Mouse (Mus musculus) liver, adult 2 months (tissue): ENCODE measurements around the gene Unc45a. TPM values are rescaled to one million over a fixed set of nuclear protein-coding genes. Genes with fewer than 3 reads are reported as not detected.

Experiments
- DNase-seq: peaks from one replicate; pipeline ENCODE4 v3.0.0-alpha.2; 2011; ENCODE audit warnings: low read depth, low spot score; ENCODE audit errors: extremely low read depth
- H3K27ac ChIP-seq: fragments of 200-500 bp; replicated peaks from 2 replicates; pipeline ENCODE4 v1.5.1; 2012; ENCODE audit warnings: low read depth, mild to moderate bottlenecking, control low read depth, inconsistent platforms, low read length; ENCODE audit not compliant: insufficient read depth
- H3K27me3 ChIP-seq: fragments of 200-500 bp; 2 replicates; pipeline ENCODE4 v1.6.1; 2012; ENCODE audit warnings: mild to moderate bottlenecking, moderate library complexity, low read length, inconsistent platforms; ENCODE audit not compliant: control insufficient read depth, insufficient read depth
- H3K36me3 ChIP-seq: fragments of 200-500 bp; 2 replicates; pipeline ENCODE4 v1.6.1; 2012; ENCODE audit warnings: low read length, inconsistent platforms; ENCODE audit not compliant: control insufficient read depth, insufficient read depth
- H3K4me1 ChIP-seq: fragments of 200-500 bp; 2 replicates; pipeline ENCODE4 v1.6.1; 2011; ENCODE audit warnings: low read length; ENCODE audit not compliant: control insufficient read depth, insufficient read depth
- H3K4me3 ChIP-seq: fragments of 200-500 bp; 2 replicates; pipeline ENCODE4 v1.5.1; 2011; ENCODE audit warnings: low read depth, mild to moderate bottlenecking, control low read depth, low read length, moderate library complexity; ENCODE audit not compliant: insufficient read depth
- H3K79me2 ChIP-seq: fragments of 200-500 bp; 2 replicates; pipeline ENCODE4 v1.6.1; 2012; ENCODE audit warnings: inconsistent platforms, mild to moderate bottlenecking, low read length, moderate library complexity; ENCODE audit not compliant: control insufficient read depth, insufficient read depth
- H3K9ac ChIP-seq: fragments of 200-500 bp; 2 replicates; pipeline ENCODE4 v1.6.1; 2012; ENCODE audit warnings: low read depth, mild to moderate bottlenecking, control low read depth, inconsistent platforms, low read length
- CTCF ChIP-seq: fragments of 200-500 bp; IDR thresholded peaks from 2 replicates; pipeline ENCODE4 v1.5.1; 2011; ENCODE audit warnings: low read depth, low read length, control low read depth
- POLR2A ChIP-seq: fragments of 200-500 bp; IDR thresholded peaks from 2 replicates; pipeline ENCODE4 v1.6.1; 2011; ENCODE audit warnings: low read length, control low read depth; ENCODE audit not compliant: insufficient read depth; ENCODE audit errors: extremely low read depth
- WGBS: fragments of 180-500 bp; shearing (Covaris S2); methylation state at CpG from one replicate; pipeline ENCODE4 v1.1.7; 2018; 5-methylcytosine and 5-hydroxymethylcytosine counted together
- polyA plus RNA-seq: library from polyadenylated mRNA; depleted of rRNA; stranded (reverse); fragments of >200 nt; gene quantifications from 2 replicates; pipeline ENCODE4 v1.2.3, GENCODE M21; 2012
- total RNA-seq: library from RNA; depleted of rRNA; stranded (reverse); fragments of >200 nt; gene quantifications from 2 replicates; pipeline ENCODE4 v1.2.3, GENCODE M21; 2014

Gene Unc45a
- total and polyA plus RNA-seq, 2 experiments: 8.6 to 21.5 TPM

DNA sequence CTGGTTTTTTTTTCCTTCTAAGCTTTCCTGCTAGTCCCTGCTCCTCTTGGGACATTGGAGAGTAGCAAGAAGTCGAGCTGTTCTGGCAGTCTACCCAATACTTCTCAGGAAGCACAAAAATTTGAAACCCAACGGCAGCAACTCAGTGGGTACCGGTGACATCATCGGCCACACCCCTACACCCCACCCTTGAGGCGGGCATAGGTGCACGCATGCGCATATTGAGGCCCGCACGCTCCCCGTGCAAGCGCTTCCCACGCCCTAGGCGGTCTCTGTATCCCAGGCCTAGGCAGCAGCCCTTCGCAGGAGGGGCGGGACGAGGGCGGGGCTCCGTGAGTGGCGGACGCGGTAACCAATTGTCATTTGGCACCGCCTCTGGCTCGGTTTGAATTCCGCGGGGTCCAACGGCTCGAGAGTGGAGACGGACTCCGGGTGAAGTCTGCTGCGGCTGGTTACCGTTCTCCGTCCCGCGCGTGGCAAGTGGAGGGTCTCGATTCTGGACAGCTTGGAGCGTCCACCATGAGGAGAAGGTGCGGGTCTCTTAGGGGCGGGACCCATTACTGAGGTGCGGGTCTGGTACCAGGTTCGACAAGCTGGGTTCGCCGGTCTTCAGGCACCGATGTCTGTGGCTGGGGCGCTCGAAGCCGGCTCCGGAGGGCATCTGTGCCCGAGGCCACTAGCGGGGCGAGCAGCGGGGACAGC lies 46.6 kb downstream of the Unc45a start, which contains the start of gene Prc1:
Prc1 (plus strand) TSS at position 389 of the 702 bp plus-strand sequence.
- Histone ChIP-seq H3K27ac (no peak within 1 kb of the TSS), H3K27me3 (no peaks in the 10 kb centered on the region), H3K4me1 (no peaks in the 10 kb centered on the region), H3K79me2 (no peaks in the 10 kb centered on the region), H3K36me3 (no peaks in the 10 kb centered on the region), H3K4me3 (peak within 1 kb of the TSS; percentile 68), H3K9ac (peak within 1 kb of the TSS; percentile 54)
- WGBS: under 1% methylated on average over 52 of the region's 52 CpGs
- TF ChIP-seq CTCF: no peak
- TF ChIP-seq POLR2A: no peak
- DNase-seq: peak; percentile 85

DNA sequence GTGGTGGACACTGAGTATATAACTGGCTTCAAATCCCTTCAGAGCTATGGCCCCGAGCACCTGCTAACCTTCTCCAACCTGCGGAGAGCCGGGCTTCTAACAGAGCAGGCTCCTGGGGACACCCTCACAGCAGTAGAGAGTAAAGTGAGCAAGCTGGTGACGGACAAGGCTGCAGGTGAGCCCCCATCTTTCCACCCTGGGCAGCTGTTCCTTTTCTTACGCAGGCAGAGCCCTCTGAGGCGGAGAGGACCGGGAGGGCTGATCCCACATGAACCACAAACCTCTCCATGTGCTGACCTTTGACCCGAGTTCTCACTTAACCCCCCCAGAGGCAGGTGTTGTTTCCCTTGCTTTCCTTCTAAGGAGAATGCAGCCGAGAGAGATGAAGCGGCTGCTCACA lies 53.1 kb downstream of the Unc45a start:
- H3K36me3 ChIP-seq: peaks cover 33% of the 10 kb centered on the region
- H3K27me3 ChIP-seq: no peaks in the 10 kb centered on the region
- no peak for TF ChIP-seq CTCF
- no peak for DNase-seq
- no peak overlapping the region for H3K4me3 ChIP-seq
- H3K79me2 ChIP-seq: no peaks in the 10 kb centered on the region
- no peak overlapping the region for H3K9ac ChIP-seq
- WGBS: 92% methylated on average over 10 of the region's 10 CpGs
- no peaks in the 10 kb centered on the region for H3K4me1 ChIP-seq
- H3K27ac ChIP-seq: no peak overlapping the region

DNA sequence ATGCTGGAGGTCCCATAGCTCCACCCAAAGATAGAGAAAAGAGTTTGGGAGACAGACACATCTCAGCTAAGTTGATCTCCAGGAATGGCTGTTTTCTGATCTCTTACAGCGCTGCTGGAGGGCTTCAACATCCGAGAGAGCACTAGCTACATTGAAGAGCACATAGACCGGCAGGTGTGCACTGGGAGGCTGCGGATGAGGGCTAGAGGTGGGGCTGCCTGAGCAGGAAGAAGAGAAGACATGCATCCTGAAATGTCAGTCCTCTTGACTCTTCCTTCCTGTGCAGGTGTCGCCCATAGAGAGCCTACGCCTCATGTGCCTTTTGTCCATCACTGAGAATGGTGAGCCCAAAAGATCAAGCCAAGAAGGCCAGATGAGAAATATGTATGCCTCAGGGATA lies 55.1 kb downstream of the Unc45a start:
- Histone ChIP-seq H3K4me1 (no peaks in the 10 kb centered on the region), H3K79me2 (no peaks in the 10 kb centered on the region), H3K27ac (no peak overlapping the region), H3K4me3 (no peak overlapping the region), H3K9ac (no peak overlapping the region), H3K36me3 (peaks cover 36% of the 10 kb centered on the region), H3K27me3 (no peaks in the 10 kb centered on the region)
- WGBS: 95% methylated on average over 6 of the region's 6 CpGs
- no peak for DNase-seq
- no peak for TF ChIP-seq CTCF
- no peak for TF ChIP-seq POLR2A

DNA sequence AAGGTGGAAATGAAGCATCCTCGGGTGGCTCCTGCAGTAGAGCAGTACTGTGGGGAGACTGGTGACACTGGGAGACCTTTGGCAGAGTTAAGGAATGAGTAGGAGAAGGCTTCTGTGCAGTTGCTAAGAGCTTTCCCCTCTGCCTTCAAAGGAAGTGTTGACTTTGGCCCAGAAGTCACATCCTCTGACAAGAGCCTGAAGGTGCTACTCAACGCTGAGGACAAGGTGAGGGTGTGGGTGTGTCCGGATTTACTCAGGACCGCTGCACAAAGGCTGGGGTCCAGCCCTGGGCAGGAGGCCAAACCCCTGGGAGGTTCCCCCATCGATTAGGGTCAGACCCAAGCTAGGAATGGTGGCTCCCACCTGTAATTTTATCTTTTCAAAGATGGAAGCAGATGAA lies 56.4 kb downstream of the Unc45a start:
- Histone ChIP-seq H3K27ac (no peak overlapping the region), H3K4me1 (no peaks in the 10 kb centered on the region), H3K27me3 (no peaks in the 10 kb centered on the region), H3K9ac (no peak overlapping the region), H3K79me2 (no peaks in the 10 kb centered on the region), H3K36me3 (peaks cover 42% of the 10 kb centered on the region), H3K4me3 (no peak overlapping the region)
- TF ChIP-seq POLR2A (no peak), CTCF (no peak)
- no peak for DNase-seq
- WGBS: 92% methylated on average over 5 of the region's 5 CpGs

DNA sequence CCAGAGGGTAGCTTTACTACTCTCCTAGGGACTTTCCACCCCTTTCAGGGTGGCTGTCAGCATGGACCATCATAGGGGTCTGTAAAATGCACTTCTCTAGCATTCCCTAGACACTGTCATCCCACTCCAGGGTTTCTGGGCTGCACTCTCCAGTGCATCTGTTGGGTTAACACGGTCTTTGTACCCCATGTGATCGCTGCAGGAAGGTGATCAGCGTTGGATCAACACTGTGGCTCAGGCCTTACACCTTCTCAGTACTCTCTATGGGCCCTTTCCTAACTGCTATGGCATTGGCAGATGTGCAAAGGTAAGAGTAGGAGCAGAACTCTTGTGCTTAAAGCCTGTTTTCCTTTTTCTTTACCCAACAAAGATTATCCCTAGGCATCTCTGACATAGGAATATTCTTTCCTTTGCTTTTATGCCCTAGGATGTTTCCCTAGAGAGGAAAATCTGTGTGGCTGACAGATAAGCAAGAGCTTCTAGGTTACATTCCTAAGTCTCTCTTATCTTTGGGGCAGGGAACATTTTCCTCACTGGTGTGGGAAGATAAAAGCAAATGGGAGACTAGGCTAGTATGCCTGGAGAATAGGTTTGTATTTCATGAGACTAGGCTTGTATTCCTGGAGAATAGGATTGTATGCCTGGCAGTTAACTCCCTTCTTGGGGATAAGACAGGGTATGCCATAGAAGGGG lies 57.4 kb downstream of the Unc45a start:
- no peaks in the 10 kb centered on the region for H3K27me3 ChIP-seq
- TF ChIP-seq CTCF (no peak), POLR2A (no peak)
- H3K27ac ChIP-seq: no peak overlapping the region
- no peak overlapping the region for H3K4me3 ChIP-seq
- no peaks in the 10 kb centered on the region for H3K79me2 ChIP-seq
- H3K9ac ChIP-seq: no peak overlapping the region
- no peaks in the 10 kb centered on the region for H3K4me1 ChIP-seq
- H3K36me3 ChIP-seq: peaks cover 51% of the 10 kb centered on the region
- 21% methylated on average over 3 of the region's 3 CpGs for WGBS
- no peak for DNase-seq

DNA sequence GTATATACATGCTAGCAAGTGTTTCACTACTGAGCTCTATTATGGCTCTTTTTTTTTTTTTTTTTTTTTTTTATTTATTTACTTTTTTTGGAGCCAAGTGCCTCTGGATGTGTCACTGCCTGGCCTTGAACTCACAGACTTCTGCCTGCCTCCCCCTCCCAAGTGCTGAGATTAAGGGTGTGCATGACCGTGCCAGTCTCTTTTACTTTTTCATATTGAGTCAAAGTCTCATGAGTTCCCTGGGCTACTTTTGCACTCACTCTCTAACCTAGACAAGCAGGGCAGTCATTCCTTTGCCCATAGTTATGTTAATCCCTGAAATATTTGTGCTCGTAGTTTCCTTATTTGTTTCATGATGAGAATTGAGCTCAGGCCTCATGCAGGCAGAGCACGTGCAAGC lies 59.2 kb downstream of the Unc45a start:
- no peak overlapping the region for H3K27ac ChIP-seq
- H3K36me3 ChIP-seq: peaks cover 54% of the 10 kb centered on the region
- H3K79me2 ChIP-seq: no peaks in the 10 kb centered on the region
- no peak overlapping the region for H3K9ac ChIP-seq
- H3K27me3 ChIP-seq: no peaks in the 10 kb centered on the region
- WGBS: 90% methylated on average over 3 of the region's 3 CpGs
- H3K4me1 ChIP-seq: no peaks in the 10 kb centered on the region
- no peak overlapping the region for H3K4me3 ChIP-seq
- TF ChIP-seq CTCF (no peak), POLR2A (no peak)
- no peak for DNase-seq
